Mouse (Mus musculus) neural tube, embryonic 14.5 days (tissue): ENCODE measurements at regions not wholly inside any gene's neighbourhood (a gene's known extent, or its start where the extent isn't known, plus 50 kb on each side); places are given as distances from the start of the nearest gene placed in this dataset.

Experiments
- ATAC-seq: fragments of 200-750 bp; cut with Nextera tagmentation; 2 replicates; pipeline ENCODE4 v1.8.0; 2017; ENCODE audit warnings: low read depth, mild to moderate bottlenecking, moderate TSS enrichment, moderate library complexity
- H3K27ac ChIP-seq: fragments of 300-500 bp; sonication (generic); 2 replicates; pipeline ENCODE4 v1.5.1; 2014; ENCODE audit warnings: low read depth, mild to moderate bottlenecking, control low read depth, low read length, moderate library complexity, mixed read lengths
- H3K27me3 ChIP-seq: fragments of 300-500 bp; sonication (generic); 2 replicates; pipeline ENCODE4 v1.6.1; 2014; ENCODE audit warnings: low read length; ENCODE audit not compliant: control insufficient read depth, insufficient read depth
- H3K36me3 ChIP-seq: fragments of 300-500 bp; sonication (generic); 2 replicates; pipeline ENCODE4 v1.6.1; 2014; ENCODE audit warnings: low read length, mixed read lengths; ENCODE audit not compliant: control insufficient read depth, insufficient read depth
- H3K4me1 ChIP-seq: fragments of 300-500 bp; sonication (generic); 2 replicates; pipeline ENCODE4 v1.6.1; 2014; ENCODE audit warnings: low read length; ENCODE audit not compliant: control insufficient read depth, insufficient read depth
- H3K4me2 ChIP-seq: fragments of 300-500 bp; sonication (generic); 2 replicates; pipeline ENCODE4 v1.6.1; 2014; ENCODE audit warnings: mild to moderate bottlenecking, low read depth, low read length, control low read depth
- H3K4me3 ChIP-seq: fragments of 300-500 bp; sonication (generic); 2 replicates; pipeline ENCODE4 v1.5.1; 2014; ENCODE audit warnings: low read depth, low read length, control low read depth, mixed read lengths
- H3K9ac ChIP-seq: fragments of 300-500 bp; sonication (generic); replicated peaks from 2 replicates; pipeline ENCODE4 v1.6.1; 2014; ENCODE audit warnings: low read depth, mild to moderate bottlenecking, control low read depth, low read length, mixed read lengths
- H3K9me3 ChIP-seq: fragments of 300-500 bp; sonication (generic); 2 replicates; pipeline ENCODE4 v1.6.1; 2016; ENCODE audit warnings: low read length; ENCODE audit not compliant: control insufficient read depth
- WGBS: fragments of 180-500 bp; shearing (Covaris S2); extraction: QIAGEN DNeasy Blood & Tissue Kit; methylation state at CpG from one replicate; pipeline ENCODE4 v1.1.7; 2014; 5-methylcytosine and 5-hydroxymethylcytosine counted together

GRCm38 (mm10) chr5:113436987-113437386 lies 53.1 kb upstream of the Wscd2 start:
- H3K4me3 ChIP-seq, result no peak overlapping the region
- H3K36me3 ChIP-seq, result no peaks in the 10 kb centered on the region
- H3K9ac ChIP-seq, result no peak overlapping the region
- H3K27ac ChIP-seq, result no peak overlapping the region
- ATAC-seq, result no peak
- WGBS, result 84% methylated on average over 3 of the region's 3 CpGs
- peaks cover under 1% of the 10 kb centered on the region; the same call in 1 of the 2 replicates for H3K4me1 ChIP-seq
- no peaks in the 10 kb centered on the region for H3K27me3 ChIP-seq
- H3K4me2 ChIP-seq, result no peak overlapping the region
- no peaks in the 10 kb centered on the region for H3K9me3 ChIP-seq
